Mouse (Mus musculus) lung, adult 2 months (tissue): ENCODE measurements around the gene Tmem216. TPM values are rescaled to one million over a fixed set of nuclear protein-coding genes. Genes with fewer than 3 reads are reported as not detected.

ENCODE experiments used
- DNase-seq: peaks from one replicate; pipeline ENCODE4 v3.0.0; 2022
- H3K4me1 ChIP-seq: fragments of 200-500 bp; 2 replicates; pipeline ENCODE4 v1.6.1; 2011; ENCODE audit warnings: low read length; ENCODE audit not compliant: control insufficient read depth, insufficient read depth
- H3K4me3 ChIP-seq: fragments of 200-500 bp; replicated peaks from 2 replicates; pipeline ENCODE3; 2011; ENCODE audit warnings: low read depth, mild to moderate bottlenecking, control low read depth, low read length; ENCODE audit errors: extremely low read depth
- CTCF ChIP-seq: fragments of 200-500 bp; IDR thresholded peaks from 2 replicates; pipeline ENCODE4 v1.5.1; 2011; ENCODE audit warnings: mild to moderate bottlenecking, low read length, control low read depth; ENCODE audit not compliant: insufficient read depth
- POLR2A ChIP-seq: fragments of 200-500 bp; IDR thresholded peaks from 2 replicates; pipeline ENCODE4 v1.6.1; 2011; ENCODE audit warnings: low read depth, mild to moderate bottlenecking, control low read depth, low read length, borderline replicate concordance; ENCODE audit errors: extremely low read depth
- WGBS: fragments of 180-500 bp; shearing (Covaris S2); methylation state at CpG from one replicate; pipeline ENCODE4 v1.1.7; 2018; 5-methylcytosine and 5-hydroxymethylcytosine counted together
- polyA plus RNA-seq: library from polyadenylated mRNA; depleted of rRNA; stranded (reverse); fragments of >200 nt; gene quantifications from 2 replicates; pipeline ENCODE4 v1.2.3, GENCODE M21; 2012; rRNA removed

Gene Tmem216
- polyA plus RNA-seq, result 18.8 and 28.6 TPM in 2 replicates

DNA sequence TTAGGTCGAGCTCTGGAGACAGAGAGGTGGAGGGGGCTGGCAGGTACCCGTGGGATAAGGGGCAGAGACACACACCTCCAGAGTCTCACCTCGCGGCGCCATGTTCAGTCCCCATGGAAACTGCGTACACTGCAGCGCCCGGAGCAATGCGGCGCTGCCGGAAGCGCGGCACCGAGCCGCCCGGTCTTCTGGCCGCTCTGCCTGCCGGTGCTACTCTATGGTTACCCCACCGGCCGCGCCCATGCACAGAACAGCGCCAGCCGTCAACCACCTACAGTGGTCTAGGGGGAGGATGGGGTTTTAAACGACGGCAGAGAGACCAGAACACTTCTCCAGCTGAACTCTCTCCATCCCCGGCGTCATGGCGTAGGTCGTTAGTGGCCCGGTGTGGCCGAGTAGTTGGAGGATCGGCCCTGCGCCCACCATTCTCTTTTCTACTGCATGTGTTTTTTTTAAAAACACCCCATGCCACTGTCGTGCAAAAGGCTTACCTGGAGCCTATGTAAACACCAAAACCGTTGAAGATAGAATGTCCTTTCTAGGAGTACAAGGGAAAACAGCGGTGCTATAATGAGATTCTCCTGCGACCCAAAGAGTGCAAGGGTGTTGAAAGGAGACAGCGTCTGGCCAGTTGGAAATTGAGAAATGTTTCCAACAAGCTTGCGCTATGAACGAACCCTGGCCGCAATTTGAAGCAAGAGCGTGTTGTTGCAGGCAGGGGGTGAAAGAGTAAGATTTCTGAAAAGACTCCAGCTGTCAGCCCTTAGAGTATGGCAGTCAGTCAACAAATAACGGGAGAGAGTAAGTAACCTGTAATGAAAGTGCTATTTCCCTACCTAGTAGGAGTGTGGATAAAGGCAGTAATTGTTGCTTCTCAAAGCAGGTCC, at the start of gene Tmem216:
TSS of gene Tmem216 (minus strand) at position 615 of the 887 bp plus-strand sequence.
- peak within 1 kb of the TSS; percentile 83 for H3K4me3 ChIP-seq
- peak; percentile 80 for DNase-seq
- 2% methylated on average over 43 of the region's 43 CpGs for WGBS
- peaks cover 4% of the 10 kb centered on the region for H3K4me1 ChIP-seq
- no peak for TF ChIP-seq CTCF
- TF ChIP-seq POLR2A, result peak; percentile 71; the same call in 1 of the 2 replicates

GRCm38 (mm10) chr19:10605293-10605900, 49.4 kb upstream of the Tmem216 start, which contains the start of the genes Ddb1 and Tkfc:
Ddb1 (plus strand) TSS chr19:10605327.
Tkfc (minus strand) TSS chr19:10605654.
- under 1% methylated on average over 49 of the region's 49 CpGs for WGBS
- H3K4me3 ChIP-seq, result peak within 1 kb of the TSS; percentile 95
- peaks cover 10% of the 10 kb centered on the region for H3K4me1 ChIP-seq
- TF ChIP-seq POLR2A (peak; percentile 92), CTCF (0 out of 2 replicates have a peak, but pooled peaks have one; percentile 18)
- peak; percentile 99 for DNase-seq

GRCm38 (mm10) chr19:10604534-10604933, 48.5 kb upstream of the Tmem216 start:
- no peak for TF ChIP-seq CTCF
- TF ChIP-seq POLR2A, result no peak
- no peak for DNase-seq
- Histone ChIP-seq H3K4me1 (peaks cover 10% of the 10 kb centered on the region), H3K4me3 (no peak overlapping the region)
- 38% methylated on average over 3 of the region's 3 CpGs for WGBS

DNA sequence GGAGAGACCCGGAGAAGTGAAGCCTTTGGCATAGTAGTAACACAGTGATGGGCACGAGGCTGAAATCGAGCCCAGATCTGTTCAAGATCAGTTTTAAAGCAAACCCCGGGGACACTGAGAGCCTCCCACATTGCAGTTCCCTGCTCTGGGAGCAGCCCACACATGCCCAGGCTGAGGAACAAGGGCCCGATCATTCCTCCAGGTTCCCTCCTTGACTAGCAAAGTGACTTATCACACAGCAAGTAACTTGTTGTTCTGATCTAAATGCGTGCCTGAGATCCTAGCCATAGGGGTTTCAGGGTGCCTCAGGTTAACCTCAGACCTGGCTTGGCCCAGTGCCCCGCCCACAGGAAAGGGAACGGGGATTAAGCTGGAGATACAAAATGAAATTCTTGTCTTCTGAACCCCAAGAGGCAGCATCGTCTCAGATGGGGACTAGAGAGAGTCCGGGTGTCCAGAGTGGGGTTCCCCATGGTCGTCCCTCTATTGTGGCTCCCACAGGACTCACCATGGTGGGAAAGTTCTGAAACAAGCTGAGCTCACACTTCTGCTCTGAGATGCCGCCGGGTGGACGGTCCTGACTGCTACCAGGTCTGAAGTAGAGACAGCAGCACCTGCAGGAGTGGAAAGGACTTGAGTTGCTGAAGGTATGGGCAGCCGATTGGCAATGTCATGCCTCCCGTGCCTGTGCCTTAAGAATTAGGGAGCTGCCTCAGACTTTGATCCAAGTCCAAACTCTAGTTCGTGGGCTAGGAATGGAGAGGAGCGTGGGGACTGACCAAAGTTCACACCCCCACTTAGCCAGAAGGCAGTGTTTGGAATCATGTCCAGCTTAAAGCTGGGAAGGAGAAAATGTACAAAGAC, 47.9 kb upstream of the Tmem216 start:
- no peak overlapping the region for H3K4me3 ChIP-seq
- peaks cover 10% of the 10 kb centered on the region for H3K4me1 ChIP-seq
- no peak for TF ChIP-seq CTCF
- no peak for TF ChIP-seq POLR2A
- 80% methylated on average over 18 of the region's 18 CpGs for WGBS
- no peak for DNase-seq

DNA sequence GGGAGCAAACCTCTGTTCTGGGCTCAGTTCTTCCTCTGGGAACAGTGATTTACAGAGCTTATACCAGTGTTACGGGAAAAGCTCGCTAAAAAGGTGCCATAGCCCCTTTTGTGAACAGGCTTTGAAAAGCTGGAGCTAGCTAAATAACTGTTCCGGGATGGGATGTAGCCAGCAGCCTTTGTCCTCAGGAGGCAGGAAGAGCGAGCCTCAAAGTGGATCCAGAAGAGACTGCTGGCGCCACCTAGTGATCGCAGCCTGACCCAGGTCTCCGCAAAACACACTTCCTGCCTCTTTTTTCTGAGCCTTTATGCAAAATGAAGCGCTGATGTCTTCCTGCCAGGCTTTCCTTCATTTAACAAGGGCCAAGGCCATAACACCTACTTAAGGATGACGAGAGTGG, 46.7 kb upstream of the Tmem216 start:
- peak; percentile 86 for DNase-seq

DNA sequence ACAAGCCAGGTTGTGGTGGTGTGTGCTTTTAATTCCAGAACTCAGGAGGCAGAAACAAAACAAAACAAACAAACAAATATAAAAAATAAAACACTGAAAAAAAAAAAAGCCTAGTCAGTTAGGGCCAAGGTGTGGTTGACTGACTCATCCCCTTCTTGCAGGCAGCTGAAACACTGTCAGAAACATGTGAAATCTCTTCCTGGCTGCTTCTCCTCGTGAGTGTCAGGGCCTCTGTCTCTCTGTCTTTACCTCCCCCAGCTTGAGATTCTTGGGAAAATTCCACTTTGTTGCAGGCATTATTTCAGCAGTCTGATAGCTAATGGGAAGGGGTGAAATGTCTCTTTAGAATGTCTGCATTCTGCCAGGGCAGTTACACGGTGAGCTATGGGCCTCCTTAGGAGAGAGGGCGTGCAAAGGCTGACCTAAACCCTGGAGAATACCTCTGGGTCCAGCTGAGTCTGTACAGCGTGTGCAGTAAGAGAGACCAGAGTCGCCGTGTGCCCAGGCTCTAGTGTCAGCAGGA, 46.3 kb upstream of the Tmem216 start:
- TF ChIP-seq POLR2A, result no peak
- no peak for TF ChIP-seq CTCF
- Histone ChIP-seq H3K4me1 (peaks cover 10% of the 10 kb centered on the region), H3K4me3 (peak overlapping the region; percentile 51)
- 3% methylated on average over 6 of the region's 6 CpGs for WGBS
- DNase-seq, result no peak

More for the DNA sequence above, 46.7 kb upstream of the Tmem216 start:
- under 1% methylated on average over 9 of the region's 9 CpGs for WGBS
- TF ChIP-seq POLR2A, result peak; percentile 70; the same call in 1 of the 2 replicates
- peak; percentile 87 for TF ChIP-seq CTCF
- H3K4me3 ChIP-seq, result peak overlapping the region; percentile 51
- peaks cover 10% of the 10 kb centered on the region for H3K4me1 ChIP-seq

- Histone ChIP-seq H3K4me1 (peaks cover 8% of the 10 kb centered on the region), H3K4me3 (no peak overlapping the region)
- TF ChIP-seq CTCF, result no peak
- no peak for TF ChIP-seq POLR2A
- 87% methylated on average over 2 of the region's 2 CpGs for WGBS
- no peak for DNase-seq
Observed at GRCm38 (mm10) chr19:10599648-10600047, 43.6 kb upstream of the Tmem216 start.

- Histone ChIP-seq H3K4me3 (no peak overlapping the region), H3K4me1 (peaks cover 7% of the 10 kb centered on the region; the same call in 1 of the 2 replicates)
- WGBS, result 36% methylated on average over 3 of the region's 3 CpGs
- TF ChIP-seq POLR2A, result no peak
- TF ChIP-seq CTCF, result 0 out of 2 replicates have a peak, but pooled peaks have one; percentile 16
- no peak for DNase-seq
Observed at GRCm38 (mm10) chr19:10598188-10598587, 42.1 kb upstream of the Tmem216 start.

GRCm38 (mm10) chr19:10591659-10592377, 35.8 kb upstream of the Tmem216 start:
- TF ChIP-seq POLR2A, result no peak
- no peak for TF ChIP-seq CTCF
- WGBS, result 95% methylated on average over 6 of the region's 6 CpGs
- no peak for DNase-seq
- no peaks in the 10 kb centered on the region for H3K4me1 ChIP-seq
- H3K4me3 ChIP-seq, result no peak overlapping the region
